Mouse (Mus musculus) neural tube, embryonic 12.5 days (tissue): ENCODE data around the gene Nt5c1a. TPM values are rescaled to one million over a fixed set of nuclear protein-coding genes. Genes with fewer than 3 reads are reported as not detected.

ENCODE experiments used
- ATAC-seq: fragments of 200-750 bp; cut with Nextera tagmentation; 2 replicates; pipeline ENCODE4 v1.8.0; 2017; ENCODE audit warnings: low read depth, mild to moderate bottlenecking, moderate TSS enrichment, moderate library complexity; ENCODE audit not compliant: low FRiP score
- H3K27ac ChIP-seq: fragments of 300-500 bp; sonication (generic); 2 replicates; pipeline ENCODE4 v1.5.1; 2016
- H3K27me3 ChIP-seq: fragments of 300-500 bp; sonication (generic); replicated peaks from 2 replicates; pipeline ENCODE4 v1.6.1; 2016; ENCODE audit warnings: mild to moderate bottlenecking
- H3K36me3 ChIP-seq: fragments of 300-500 bp; sonication (generic); 2 replicates; pipeline ENCODE4 v1.6.1; 2016; ENCODE audit warnings: mild to moderate bottlenecking
- H3K4me1 ChIP-seq: fragments of 300-500 bp; sonication (generic); 2 replicates; pipeline ENCODE4 v1.6.1; 2016
- H3K4me2 ChIP-seq: fragments of 300-500 bp; sonication (generic); replicated peaks from 2 replicates; pipeline ENCODE4 v1.6.1; 2016; ENCODE audit warnings: mild to moderate bottlenecking
- H3K4me3 ChIP-seq: fragments of 300-500 bp; sonication (generic); 2 replicates; pipeline ENCODE4 v1.5.1; 2016
- H3K9ac ChIP-seq: fragments of 300-500 bp; sonication (generic); 2 replicates; pipeline ENCODE4 v1.6.1; 2016; ENCODE audit warnings: mild to moderate bottlenecking
- H3K9me3 ChIP-seq: fragments of 300-500 bp; sonication (generic); 2 replicates; pipeline ENCODE4 v1.6.1; 2016; ENCODE audit warnings: mild to moderate bottlenecking
- WGBS: fragments of 180-500 bp; shearing (Covaris S2); methylation state at CpG from one replicate; pipeline ENCODE4 v1.1.7; 2016; 5-methylcytosine and 5-hydroxymethylcytosine counted together
- polyA plus RNA-seq: library from polyadenylated mRNA; unstranded; fragments of >200 nt; fragmentation: Nextera tagmentation; extraction: Ambion mirVana; gene quantifications from 2 replicates; pipeline ENCODE4 v1.2.1, GENCODE M21; 2016

Nt5c1a gene
- polyA plus RNA-seq, 1 experiment from 2014 or later: 0.15 TPM

GRCm38 (mm10) chr4:123182328-123183238, 18.7 kb upstream of the Nt5c1a start, which contains the start of gene Hpcal4:
TSS of gene Hpcal4 (plus strand) at chr4:123183227.
- no peaks in the 10 kb centered on the region for H3K36me3 ChIP-seq
- H3K4me1 ChIP-seq: peaks cover 16% of the 10 kb centered on the region
- H3K27me3 ChIP-seq: peaks cover 64% of the 10 kb centered on the region
- under 1% methylated on average over 44 of the region's 44 CpGs for WGBS
- peak within 1 kb of the TSS; percentile 71 for H3K4me2 ChIP-seq
- no peak within 1 kb of the TSS for H3K27ac ChIP-seq
- H3K4me3 ChIP-seq: peak within 1 kb of the TSS; percentile 41
- peak within 1 kb of the TSS; percentile 44 for H3K9ac ChIP-seq
- no peaks in the 10 kb centered on the region for H3K9me3 ChIP-seq
- peak; percentile 70 for ATAC-seq

GRCm38 (mm10) chr4:123183239-123184056, 17.9 kb upstream of the Nt5c1a start:
- 11% methylated on average over 44 of the region's 44 CpGs for WGBS
- Histone ChIP-seq H3K9me3 (no peaks in the 10 kb centered on the region), H3K4me3 (peak overlapping the region; percentile 41), H3K36me3 (no peaks in the 10 kb centered on the region), H3K9ac (peak overlapping the region; percentile 44), H3K4me2 (peak overlapping the region; percentile 71), H3K27me3 (peaks cover 64% of the 10 kb centered on the region), H3K27ac (no peak overlapping the region), H3K4me1 (peaks cover 16% of the 10 kb centered on the region)
- peak; percentile 91 for ATAC-seq

- H3K4me3 ChIP-seq: no peak overlapping the region
- peaks cover 16% of the 10 kb centered on the region for H3K4me1 ChIP-seq
- no peaks in the 10 kb centered on the region for H3K36me3 ChIP-seq
- no peak for ATAC-seq
- H3K4me2 ChIP-seq: no peak overlapping the region
- H3K9me3 ChIP-seq: no peaks in the 10 kb centered on the region
- no peak overlapping the region for H3K9ac ChIP-seq
- H3K27ac ChIP-seq: no peak overlapping the region
- WGBS: 36% methylated on average over 3 of the region's 3 CpGs
- H3K27me3 ChIP-seq: peaks cover 64% of the 10 kb centered on the region
Measured at GRCm38 (mm10) chr4:123184816-123185215, 16.5 kb upstream of the Nt5c1a start.

- 88% methylated on average over 11 of the region's 11 CpGs for WGBS
- peaks cover 4% of the 10 kb centered on the region; the same call in 1 of the 2 replicates for H3K27me3 ChIP-seq
- H3K4me3 ChIP-seq: no peak overlapping the region
- H3K9ac ChIP-seq: no peak overlapping the region
- H3K4me2 ChIP-seq: no peak overlapping the region
- H3K27ac ChIP-seq: no peak overlapping the region
- H3K36me3 ChIP-seq: no peaks in the 10 kb centered on the region
- no peaks in the 10 kb centered on the region for H3K9me3 ChIP-seq
- ATAC-seq: no peak
- H3K4me1 ChIP-seq: no peaks in the 10 kb centered on the region
Measured at GRCm38 (mm10) chr4:123192336-123192735, 9.0 kb upstream of the Nt5c1a start.

GRCm38 (mm10) chr4:123193791-123194190, 7.5 kb upstream of the Nt5c1a start:
- Histone ChIP-seq H3K9ac (no peak overlapping the region), H3K9me3 (no peaks in the 10 kb centered on the region), H3K4me2 (no peak overlapping the region), H3K36me3 (no peaks in the 10 kb centered on the region), H3K27ac (no peak overlapping the region), H3K27me3 (peaks cover 4% of the 10 kb centered on the region; the same call in 1 of the 2 replicates), H3K4me3 (no peak overlapping the region), H3K4me1 (no peaks in the 10 kb centered on the region)
- WGBS: 90% methylated on average over 11 of the region's 11 CpGs
- ATAC-seq: no peak

- Histone ChIP-seq H3K9me3 (no peaks in the 10 kb centered on the region), H3K36me3 (no peaks in the 10 kb centered on the region), H3K4me3 (no peak overlapping the region), H3K4me2 (no peak overlapping the region), H3K4me1 (peaks cover 10% of the 10 kb centered on the region), H3K9ac (no peak overlapping the region), H3K27me3 (peaks cover 16% of the 10 kb centered on the region), H3K27ac (no peak overlapping the region)
- 68% methylated on average over 6 of the region's 6 CpGs for WGBS
- ATAC-seq: no peak
Measured at GRCm38 (mm10) chr4:123196695-123197094, 4.6 kb upstream of the Nt5c1a start.

- Histone ChIP-seq H3K4me3 (peak overlapping the region; percentile 38; the same call in 1 of the 2 replicates), H3K9me3 (no peaks in the 10 kb centered on the region), H3K36me3 (no peaks in the 10 kb centered on the region), H3K4me2 (peak overlapping the region; percentile 83), H3K9ac (peak overlapping the region; percentile 54; the same call in 1 of the 2 replicates), H3K27ac (no peak overlapping the region), H3K4me1 (peaks cover 14% of the 10 kb centered on the region), H3K27me3 (peaks cover 27% of the 10 kb centered on the region)
- WGBS: 2% methylated on average over 15 of the region's 15 CpGs
- 0 out of 2 replicates have a peak, but pooled peaks have one; percentile 41 for ATAC-seq
Measured at GRCm38 (mm10) chr4:123200771-123201185, 526 bp upstream of the Nt5c1a start.

- H3K27me3 ChIP-seq: peaks cover 27% of the 10 kb centered on the region
Measured at GRCm38 (mm10) chr4:123202094-123202420, 753 bp downstream of the Nt5c1a start.

GRCm38 (mm10) chr4:123207337-123207736, 6.0 kb downstream of the Nt5c1a start:
- Histone ChIP-seq H3K9ac (no peak overlapping the region), H3K9me3 (no peaks in the 10 kb centered on the region), H3K27ac (no peak overlapping the region), H3K4me2 (no peak overlapping the region), H3K36me3 (no peaks in the 10 kb centered on the region), H3K4me1 (no peaks in the 10 kb centered on the region), H3K27me3 (peaks cover 5% of the 10 kb centered on the region), H3K4me3 (no peak overlapping the region)
- 81% methylated on average over 5 of the region's 5 CpGs for WGBS
- ATAC-seq: no peak

More at GRCm38 (mm10) chr4:123202094-123202420, 753 bp downstream of the Nt5c1a start:
- ATAC-seq: no peak
- Histone ChIP-seq H3K36me3 (no peaks in the 10 kb centered on the region), H3K4me1 (peaks cover 14% of the 10 kb centered on the region), H3K27ac (no peak overlapping the region), H3K4me3 (0 out of 2 replicates have a peak overlapping the region, but pooled peaks have one; percentile 38), H3K9ac (no peak overlapping the region), H3K9me3 (no peaks in the 10 kb centered on the region), H3K4me2 (peak overlapping the region; percentile 83)
- 8% methylated on average over 8 of the region's 8 CpGs for WGBS

GRCm38 (mm10) chr4:123210996-123211395, 9.7 kb downstream of the Nt5c1a start:
- no peak overlapping the region for H3K27ac ChIP-seq
- no peaks in the 10 kb centered on the region for H3K36me3 ChIP-seq
- no peak overlapping the region for H3K4me3 ChIP-seq
- no peak overlapping the region for H3K9ac ChIP-seq
- ATAC-seq: no peak
- no peak overlapping the region for H3K4me2 ChIP-seq
- H3K27me3 ChIP-seq: peaks cover 5% of the 10 kb centered on the region
- H3K4me1 ChIP-seq: no peaks in the 10 kb centered on the region
- H3K9me3 ChIP-seq: no peaks in the 10 kb centered on the region
- WGBS: 63% methylated on average over 8 of the region's 8 CpGs

- Histone ChIP-seq H3K27ac (no peak overlapping the region), H3K27me3 (peaks cover 5% of the 10 kb centered on the region), H3K9me3 (no peaks in the 10 kb centered on the region), H3K9ac (no peak overlapping the region), H3K36me3 (no peaks in the 10 kb centered on the region), H3K4me2 (no peak overlapping the region), H3K4me1 (no peaks in the 10 kb centered on the region), H3K4me3 (no peak overlapping the region)
- no peak for ATAC-seq
- WGBS: 58% methylated on average over 5 of the region's 5 CpGs
Measured at GRCm38 (mm10) chr4:123211453-123211852, 10.1 kb downstream of the Nt5c1a start.

GRCm38 (mm10) chr4:123212330-123212729, 11.0 kb downstream of the Nt5c1a start:
- Histone ChIP-seq H3K36me3 (no peaks in the 10 kb centered on the region), H3K4me1 (no peaks in the 10 kb centered on the region), H3K27me3 (peaks cover 5% of the 10 kb centered on the region; the same call in 1 of the 2 replicates), H3K4me3 (no peak overlapping the region), H3K27ac (no peak overlapping the region), H3K9me3 (no peaks in the 10 kb centered on the region), H3K9ac (no peak overlapping the region), H3K4me2 (no peak overlapping the region)
- WGBS: 58% methylated on average over 2 of the region's 2 CpGs
- ATAC-seq: no peak
